Mouse (Mus musculus): ENCODE data around the gene Pabpc4. TPM values are rescaled to one million over a fixed set of nuclear protein-coding genes. Genes with fewer than 3 reads are reported as not detected.
"Not testable (repeated sequence)": the region's sequence is repeated elsewhere in the genome, so short reads cannot be mapped to it uniquely, and the experiment has no call there.

Pabpc4 gene
- polyA plus RNA-seq, 1 experiment from 2014 or later: 47.7 TPM

DNA sequence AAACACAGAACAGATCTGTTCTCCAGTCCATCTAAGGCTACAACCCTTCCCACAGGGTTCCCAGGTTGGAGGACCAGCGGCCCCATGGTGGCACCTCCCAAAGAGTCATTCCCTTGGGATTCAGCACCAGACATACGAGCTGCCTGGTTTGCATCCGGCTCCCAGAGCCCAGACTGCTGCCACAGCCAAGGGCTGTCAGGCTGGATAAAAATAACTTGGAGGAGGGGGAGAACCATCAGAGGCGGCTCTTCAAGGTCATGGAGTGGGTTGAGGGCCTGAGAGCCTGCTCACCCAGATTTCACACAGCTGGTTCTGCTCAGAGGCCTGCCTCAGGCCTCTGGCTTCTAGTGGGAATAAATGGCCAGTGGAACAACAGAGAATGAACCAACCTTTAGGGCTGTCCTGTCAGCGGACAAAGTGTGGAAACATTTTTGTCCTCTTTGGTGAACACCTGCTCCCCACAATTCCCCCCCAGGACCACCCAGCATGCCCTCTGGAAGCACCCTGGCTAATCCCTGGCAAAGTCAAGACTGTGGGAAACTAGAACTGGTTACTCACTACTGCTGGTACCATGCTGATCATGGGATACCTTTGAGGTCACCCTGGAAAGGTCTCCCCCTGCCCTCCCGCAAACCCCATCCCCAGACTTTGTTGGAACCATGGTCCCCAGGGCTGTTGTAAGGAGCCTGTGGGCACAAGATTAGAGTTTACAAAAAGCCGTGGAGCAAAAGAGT, 14.8 kb upstream of the Pabpc4 start:
- ATAC-seq (ENCODE audit: low FRiP score, low TSS enrichment): peak; percentile 75
- H3K9me3 ChIP-seq (ENCODE audit: low read length): no peaks in the 10 kb centered on the region
- H3K4me1 ChIP-seq (ENCODE audit: insufficient read depth, low read length): peaks cover 48% of the 10 kb centered on the region
- H3K27me3 ChIP-seq (ENCODE audit: insufficient read depth, low read length): no peaks in the 10 kb centered on the region
- WGBS: 35% methylated on average over 7 of the region's 7 CpGs
- H3K9ac ChIP-seq (replicated peaks; ENCODE audit: low read length): no peak overlapping the region
- no peak overlapping the region for H3K4me2 ChIP-seq (replicated peaks; ENCODE audit: low read depth, low read length)
- H3K27ac ChIP-seq (ENCODE audit: low read length): peak overlapping the region; percentile 1; the same call in 1 of the 2 replicates
- peaks cover 4% of the 10 kb centered on the region; the same call in 1 of the 2 replicates for H3K36me3 ChIP-seq (ENCODE audit: insufficient read depth, low read length)
- no peak overlapping the region for H3K4me3 ChIP-seq (ENCODE audit: low read length)

DNA sequence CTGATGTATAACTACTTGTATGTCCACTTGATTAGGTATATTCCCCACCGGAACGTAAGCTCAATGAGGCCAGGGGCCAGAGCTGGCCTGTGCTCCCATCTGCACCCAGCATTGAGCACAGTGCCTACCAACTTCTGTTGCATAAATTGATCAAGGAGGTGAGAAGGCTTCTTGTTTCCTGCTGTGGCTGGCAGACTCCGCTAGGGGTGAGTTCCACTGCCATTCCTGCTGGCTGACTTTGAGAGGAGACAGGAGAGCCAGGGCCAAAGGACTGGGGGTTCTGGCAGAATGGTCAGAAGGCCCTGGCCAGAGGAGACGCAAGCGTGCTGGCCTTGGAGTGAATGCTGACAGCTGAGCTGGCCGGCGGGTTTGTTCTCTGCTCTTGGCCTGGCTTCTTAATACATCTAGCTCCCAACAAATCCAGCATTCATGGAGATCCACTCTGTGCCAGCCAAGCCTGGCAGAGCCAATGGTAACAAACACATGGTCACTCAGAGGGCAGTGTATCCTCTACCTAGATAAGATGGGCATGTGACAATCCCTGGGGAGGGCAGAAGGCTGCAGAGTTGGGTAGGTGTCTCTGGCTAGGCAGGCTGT, 13.1 kb upstream of the Pabpc4 start:
- ATAC-seq (ENCODE audit: low FRiP score, low TSS enrichment): no peak
- Histone ChIP-seq H3K9ac (replicated peaks; ENCODE audit: low read length) (0 out of 2 replicates have a peak overlapping the region, but pooled peaks have one; percentile 14), H3K36me3 (ENCODE audit: insufficient read depth, low read length) (peaks cover 4% of the 10 kb centered on the region; the same call in 1 of the 2 replicates), H3K4me2 (replicated peaks; ENCODE audit: low read depth, low read length) (no peak overlapping the region), H3K4me1 (ENCODE audit: insufficient read depth, low read length) (peaks cover 49% of the 10 kb centered on the region), H3K27ac (ENCODE audit: low read length) (peak overlapping the region; percentile 30; the same call in 1 of the 2 replicates), H3K27me3 (ENCODE audit: insufficient read depth, low read length) (no peaks in the 10 kb centered on the region), H3K9me3 (ENCODE audit: low read length) (no peaks in the 10 kb centered on the region), H3K4me3 (ENCODE audit: low read length) (no peak overlapping the region)
- WGBS: 66% methylated on average over 7 of the region's 7 CpGs

DNA sequence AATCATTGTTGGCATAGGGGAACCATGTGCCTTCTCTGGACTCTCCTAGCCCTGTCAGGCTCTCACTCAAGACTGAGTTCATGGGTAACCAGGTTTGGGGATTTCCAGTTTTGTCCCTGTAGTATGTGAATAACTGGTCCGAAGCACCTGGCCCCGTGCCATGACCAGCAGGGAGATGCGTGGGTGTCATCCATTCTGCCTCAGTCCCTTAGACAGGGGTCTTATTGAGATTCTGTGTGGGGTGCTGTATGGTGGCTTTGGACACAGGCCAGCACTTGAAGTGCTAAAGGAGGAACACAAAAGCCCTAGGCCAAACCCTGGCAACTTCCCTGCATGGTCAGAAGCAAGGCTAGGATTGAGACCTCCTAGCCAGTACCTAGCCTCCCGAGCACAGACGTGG, 9.9 kb upstream of the Pabpc4 start:
- Histone ChIP-seq H3K9me3 (ENCODE audit: low read length) (no peaks in the 10 kb centered on the region), H3K4me3 (ENCODE audit: low read length) (no peak overlapping the region), H3K27ac (ENCODE audit: low read length) (no peak overlapping the region), H3K4me1 (ENCODE audit: insufficient read depth, low read length) (peaks cover 33% of the 10 kb centered on the region), H3K9ac (replicated peaks; ENCODE audit: low read length) (no peak overlapping the region), H3K36me3 (ENCODE audit: insufficient read depth, low read length) (no peaks in the 10 kb centered on the region), H3K27me3 (ENCODE audit: insufficient read depth, low read length) (no peaks in the 10 kb centered on the region), H3K4me2 (replicated peaks; ENCODE audit: low read depth, low read length) (no peak overlapping the region)
- 71% methylated on average over 5 of the region's 5 CpGs for WGBS
- ATAC-seq (ENCODE audit: low FRiP score, low TSS enrichment): no peak

DNA sequence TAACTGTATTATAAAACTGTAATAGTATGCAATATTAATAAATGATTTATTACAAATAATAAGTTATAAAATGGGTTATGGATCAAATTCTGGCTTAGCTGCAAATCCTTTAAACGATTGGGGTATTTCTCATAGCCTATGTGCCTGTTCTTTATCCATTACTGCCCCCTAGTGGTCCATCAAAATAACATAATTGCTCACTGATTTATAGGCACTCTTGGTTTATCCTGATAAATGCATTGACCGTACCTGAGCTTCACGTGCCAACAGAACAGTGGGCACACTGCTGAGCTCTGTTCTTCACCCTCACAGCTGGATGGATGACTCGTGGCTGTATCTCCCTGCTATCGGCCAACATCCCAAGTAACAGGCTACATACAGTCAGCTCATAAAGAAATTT, 7.5 kb upstream of the Pabpc4 start:
- Histone ChIP-seq H3K9me3 (ENCODE audit: low read length) (no peaks in the 10 kb centered on the region), H3K4me3 (ENCODE audit: low read length) (no peak overlapping the region), H3K9ac (replicated peaks; ENCODE audit: low read length) (no peak overlapping the region), H3K36me3 (ENCODE audit: insufficient read depth, low read length) (no peaks in the 10 kb centered on the region), H3K27ac (ENCODE audit: low read length) (no peak overlapping the region), H3K4me2 (replicated peaks; ENCODE audit: low read depth, low read length) (no peak overlapping the region), H3K27me3 (ENCODE audit: insufficient read depth, low read length) (no peaks in the 10 kb centered on the region), H3K4me1 (ENCODE audit: insufficient read depth, low read length) (peaks cover 11% of the 10 kb centered on the region; the same call in 1 of the 2 replicates)
- ATAC-seq (ENCODE audit: low FRiP score, low TSS enrichment): peak; percentile 50; the same call in 1 of the 2 replicates
- 16% methylated on average over 5 of the region's 5 CpGs for WGBS

DNA sequence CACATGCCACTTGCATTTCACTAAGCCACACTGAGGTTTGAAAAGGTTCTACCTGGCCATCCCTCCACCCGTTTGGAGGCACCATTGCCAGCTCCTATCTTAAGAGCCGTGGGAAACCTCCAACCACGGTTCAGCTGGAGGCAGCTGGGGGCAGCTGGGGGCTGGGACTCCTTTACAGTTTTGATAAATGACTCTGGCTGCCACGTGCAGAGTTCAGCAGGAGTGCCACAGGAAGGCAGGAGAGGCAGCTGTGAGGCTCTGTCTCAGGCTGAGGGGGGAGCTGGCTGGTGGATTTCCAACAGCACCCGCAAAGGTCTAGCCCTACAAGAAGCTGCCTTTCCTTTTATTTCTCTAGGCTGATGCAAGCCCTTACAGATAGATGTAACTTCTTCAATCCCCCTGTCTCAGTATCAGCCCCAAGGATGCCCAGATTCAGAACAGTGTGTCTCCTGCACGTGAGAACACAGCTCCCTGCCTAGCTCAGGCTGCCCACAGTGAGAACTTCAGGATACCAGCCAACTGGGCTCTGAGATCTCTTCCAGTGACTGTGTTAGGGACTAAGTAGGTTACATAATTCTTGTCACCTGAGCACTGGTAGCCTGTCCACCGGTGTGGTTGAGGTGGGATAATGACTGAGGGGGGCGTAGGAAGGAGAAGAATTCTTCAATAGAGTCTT, 1.9 kb upstream of the Pabpc4 start:
- no peak; the same call in 1 of the 2 replicates for ATAC-seq (ENCODE audit: low FRiP score, low TSS enrichment)
- 25% methylated on average over 8 of the region's 8 CpGs for WGBS
- H3K4me2 ChIP-seq (replicated peaks; ENCODE audit: low read depth, low read length): no peak overlapping the region

DNA sequence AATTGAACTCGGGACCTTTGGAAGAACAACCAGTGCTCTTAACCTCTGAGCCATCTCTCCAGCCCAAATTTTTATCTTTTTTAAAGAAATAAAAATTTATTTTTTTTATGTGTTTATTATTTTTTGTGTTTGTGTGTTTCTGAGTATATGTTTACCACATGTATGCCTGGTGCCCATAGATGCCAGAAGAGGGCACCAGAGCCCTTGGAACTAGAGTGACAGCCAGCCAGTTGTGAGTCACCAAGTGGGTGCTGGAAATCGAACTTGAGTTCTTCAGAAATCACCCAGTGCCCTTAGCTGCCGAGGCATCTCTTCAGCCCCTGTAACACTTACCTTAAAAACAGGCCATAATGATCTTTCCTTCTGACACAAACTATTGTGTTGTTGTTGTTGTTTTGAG, 8.9 kb downstream of the Pabpc4 start:
- no peak overlapping the region for H3K4me3 ChIP-seq (ENCODE audit: low read length)
- no peak overlapping the region for H3K27ac ChIP-seq (ENCODE audit: low read length)
- WGBS: 96% methylated on average over 3 of the region's 3 CpGs
- H3K4me1 ChIP-seq (ENCODE audit: insufficient read depth, low read length): no peaks in the 10 kb centered on the region
- no peak for ATAC-seq (ENCODE audit: low FRiP score, low TSS enrichment)
- H3K9me3 ChIP-seq (ENCODE audit: low read length): no peaks in the 10 kb centered on the region
- no peaks in the 10 kb centered on the region for H3K27me3 ChIP-seq (ENCODE audit: insufficient read depth, low read length)
- no peak overlapping the region for H3K4me2 ChIP-seq (replicated peaks; ENCODE audit: low read depth, low read length)
- H3K36me3 ChIP-seq (ENCODE audit: insufficient read depth, low read length): no peaks in the 10 kb centered on the region
- H3K9ac ChIP-seq (replicated peaks; ENCODE audit: low read length): no peak overlapping the region

More for the DNA sequence above, 1.9 kb upstream of the Pabpc4 start:
- Histone ChIP-seq H3K27ac (ENCODE audit: low read length) (no peak overlapping the region), H3K4me3 (ENCODE audit: low read length) (no peak overlapping the region), H3K27me3 (ENCODE audit: insufficient read depth, low read length) (no peaks in the 10 kb centered on the region), H3K4me1 (ENCODE audit: insufficient read depth, low read length) (peaks cover 8% of the 10 kb centered on the region), H3K36me3 (ENCODE audit: insufficient read depth, low read length) (no peaks in the 10 kb centered on the region), H3K9ac (replicated peaks; ENCODE audit: low read length) (no peak overlapping the region), H3K9me3 (ENCODE audit: low read length) (no peaks in the 10 kb centered on the region)

DNA sequence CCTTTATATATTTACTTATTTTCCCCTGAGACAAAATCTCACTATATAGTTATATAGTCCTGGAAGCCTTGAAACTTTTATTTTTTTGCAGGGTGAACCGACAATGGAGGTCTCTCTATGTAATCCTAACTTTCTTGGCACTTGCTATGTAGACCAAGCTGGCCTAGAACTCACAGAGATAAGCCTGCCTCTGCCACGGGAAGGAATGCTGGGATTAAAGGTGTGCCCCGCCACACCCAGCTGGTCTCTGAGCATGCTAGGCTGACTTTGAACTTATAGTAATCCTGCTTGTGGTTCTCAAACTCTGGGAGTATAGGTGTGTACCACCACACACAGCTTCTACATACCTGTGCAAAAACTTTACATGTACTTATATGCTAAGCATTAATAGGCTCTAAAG, 18.0 kb downstream of the Pabpc4 start:
- Histone ChIP-seq H3K9ac (replicated peaks; ENCODE audit: low read length) (no peak overlapping the region), H3K9me3 (ENCODE audit: low read length) (no peaks in the 10 kb centered on the region), H3K27me3 (ENCODE audit: insufficient read depth, low read length) (no peaks in the 10 kb centered on the region), H3K27ac (ENCODE audit: low read length) (no peak overlapping the region), H3K4me1 (ENCODE audit: insufficient read depth, low read length) (peaks cover 13% of the 10 kb centered on the region), H3K36me3 (ENCODE audit: insufficient read depth, low read length) (no peaks in the 10 kb centered on the region; the same call in 1 of the 2 replicates), H3K4me2 (replicated peaks; ENCODE audit: low read depth, low read length) (no peak overlapping the region), H3K4me3 (ENCODE audit: low read length) (no peak overlapping the region)
- no peak for ATAC-seq (ENCODE audit: low FRiP score, low TSS enrichment)
- WGBS: 63% methylated on average over 3 of the region's 3 CpGs

DNA sequence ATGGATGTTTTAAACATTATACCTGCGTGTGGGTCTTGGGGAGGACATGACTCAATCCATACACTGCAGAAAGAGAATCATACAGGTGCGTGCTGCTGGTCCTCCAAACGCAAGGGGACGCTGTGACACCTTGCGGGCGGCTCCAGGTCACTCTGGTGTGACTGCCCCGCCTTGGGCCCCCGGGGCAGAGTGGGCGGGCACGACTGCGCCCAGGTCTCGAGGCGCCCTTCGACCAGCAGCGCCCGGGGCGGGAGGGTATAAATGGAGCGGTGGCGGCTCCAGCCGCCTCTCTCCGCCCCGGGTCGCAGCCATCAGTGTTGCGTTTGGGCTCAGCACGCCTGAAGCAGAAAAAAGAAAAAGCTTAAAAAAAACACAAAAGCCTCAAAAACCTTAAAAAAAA, 20.3 kb downstream of the Pabpc4 start:
- H3K27ac ChIP-seq (ENCODE audit: low read length): peak overlapping the region; percentile 27; the same call in 1 of the 2 replicates

DNA sequence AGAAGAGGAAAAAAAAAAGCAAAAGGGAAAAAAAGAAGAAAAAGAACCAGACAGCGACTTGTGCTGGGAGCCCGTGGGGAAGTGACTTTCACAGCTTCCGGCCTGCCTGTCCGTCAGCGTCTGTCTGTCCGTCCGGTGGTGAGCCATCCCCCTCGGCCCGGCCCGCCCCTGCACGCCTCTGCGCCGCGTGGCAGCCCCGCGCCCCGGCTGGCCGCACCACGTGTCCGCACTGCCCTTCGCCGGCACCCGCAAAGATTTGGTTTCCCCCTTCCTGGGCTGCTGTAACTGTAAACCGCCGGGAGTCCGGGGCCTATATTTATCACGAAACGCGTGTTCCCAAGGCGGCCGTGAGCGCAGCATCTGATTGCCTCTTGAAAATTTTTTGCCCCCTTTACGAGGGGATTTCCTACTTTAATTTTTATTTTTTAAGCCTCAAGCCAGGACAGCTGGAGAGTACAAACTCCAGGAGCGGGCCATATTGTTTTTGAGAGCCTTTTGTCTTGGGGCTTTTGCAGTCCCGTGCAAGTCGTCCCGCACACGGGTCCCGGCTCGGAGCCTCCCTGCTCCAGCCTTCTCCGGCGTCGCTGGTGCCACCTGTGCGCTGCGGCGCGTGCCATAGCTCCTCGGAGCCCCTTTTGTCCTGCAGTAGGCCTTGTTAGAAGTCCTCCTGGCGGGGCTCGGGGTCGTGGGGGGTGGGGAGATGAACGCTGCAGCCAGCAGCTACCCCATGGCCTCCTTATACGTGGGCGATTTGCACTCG, 20.9 kb downstream of the Pabpc4 start:
- peak overlapping the region; percentile 27; the same call in 1 of the 2 replicates for H3K27ac ChIP-seq (ENCODE audit: low read length)
- peak; percentile 69 for ATAC-seq (ENCODE audit: low FRiP score, low TSS enrichment)
- H3K4me1 ChIP-seq (ENCODE audit: insufficient read depth, low read length): peaks cover 31% of the 10 kb centered on the region
- not testable (repeated sequence) for H3K9me3 ChIP-seq (ENCODE audit: low read length); H3K27me3 ChIP-seq (ENCODE audit: insufficient read depth, low read length)
- under 1% methylated on average over 42 of the region's 55 CpGs for WGBS
- H3K36me3 ChIP-seq (ENCODE audit: insufficient read depth, low read length): peaks cover 12% of the 10 kb centered on the region
- peak overlapping the region; percentile 94 for H3K4me2 ChIP-seq (replicated peaks; ENCODE audit: low read depth, low read length)
- H3K4me3 ChIP-seq (ENCODE audit: low read length): peak overlapping the region; percentile 69
- peak overlapping the region; percentile 66 for H3K9ac ChIP-seq (replicated peaks; ENCODE audit: low read length)

More for the DNA sequence above, 20.3 kb downstream of the Pabpc4 start:
- H3K27me3 ChIP-seq (ENCODE audit: insufficient read depth, low read length): no peaks in the 10 kb centered on the region
- H3K4me3 ChIP-seq (ENCODE audit: low read length): peak overlapping the region; percentile 69
- H3K4me1 ChIP-seq (ENCODE audit: insufficient read depth, low read length): peaks cover 27% of the 10 kb centered on the region
- H3K9me3 ChIP-seq (ENCODE audit: low read length): no peaks in the 10 kb centered on the region
- WGBS: 0% methylated on average over 25 of the region's 25 CpGs
- peak overlapping the region; percentile 94 for H3K4me2 ChIP-seq (replicated peaks; ENCODE audit: low read depth, low read length)
- H3K9ac ChIP-seq (replicated peaks; ENCODE audit: low read length): peak overlapping the region; percentile 66
- ATAC-seq (ENCODE audit: low FRiP score, low TSS enrichment): peak; percentile 97
- H3K36me3 ChIP-seq (ENCODE audit: insufficient read depth, low read length): peaks cover 8% of the 10 kb centered on the region

All from kidney, embryonic 16.5 days (tissue).